Mouse (Mus musculus): ENCODE measurements around the gene Gm49358.

The Gm49358 gene

DNA sequence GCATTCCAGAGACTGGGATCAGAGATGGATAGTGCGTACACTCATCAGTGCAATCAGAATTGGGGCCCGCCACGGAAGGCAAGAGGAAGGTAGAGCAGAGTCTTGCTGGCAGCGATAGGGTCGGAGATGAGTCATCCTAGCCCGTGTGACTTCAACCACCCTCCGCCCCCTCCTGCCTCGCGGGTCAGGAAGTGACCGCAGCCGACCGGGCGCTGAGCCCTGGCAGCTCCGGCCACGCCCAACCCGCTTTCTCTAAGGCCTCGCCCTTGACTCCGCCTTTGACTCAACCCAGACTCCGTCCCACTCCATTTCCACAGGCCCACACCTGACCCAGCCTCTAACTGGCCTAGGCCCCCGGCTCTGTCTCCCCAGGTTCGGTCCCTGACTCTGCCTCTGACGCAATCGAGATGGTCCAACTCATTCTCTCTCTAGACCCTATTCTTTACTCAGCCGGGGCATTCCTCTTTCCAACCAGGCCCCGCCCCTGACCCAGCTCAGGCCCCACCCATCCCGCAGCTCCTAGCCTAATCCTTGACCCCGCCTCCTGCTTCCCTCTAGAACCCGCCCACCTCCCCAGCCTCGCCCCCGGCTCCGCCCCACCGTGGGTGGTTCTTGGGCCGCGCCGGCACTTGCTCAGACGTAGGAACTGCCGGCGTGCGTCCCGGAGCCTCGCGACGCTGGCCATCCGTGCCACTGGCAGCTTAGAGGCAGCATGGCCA, 14.8 kb downstream of the Gm49358 start, which contains the start of gene Nt5dc3:
TSS of gene Nt5dc3 (plus strand) at position 608 of the 719 bp plus-strand sequence.
- DNase-seq: peak; percentile 98

DNA sequence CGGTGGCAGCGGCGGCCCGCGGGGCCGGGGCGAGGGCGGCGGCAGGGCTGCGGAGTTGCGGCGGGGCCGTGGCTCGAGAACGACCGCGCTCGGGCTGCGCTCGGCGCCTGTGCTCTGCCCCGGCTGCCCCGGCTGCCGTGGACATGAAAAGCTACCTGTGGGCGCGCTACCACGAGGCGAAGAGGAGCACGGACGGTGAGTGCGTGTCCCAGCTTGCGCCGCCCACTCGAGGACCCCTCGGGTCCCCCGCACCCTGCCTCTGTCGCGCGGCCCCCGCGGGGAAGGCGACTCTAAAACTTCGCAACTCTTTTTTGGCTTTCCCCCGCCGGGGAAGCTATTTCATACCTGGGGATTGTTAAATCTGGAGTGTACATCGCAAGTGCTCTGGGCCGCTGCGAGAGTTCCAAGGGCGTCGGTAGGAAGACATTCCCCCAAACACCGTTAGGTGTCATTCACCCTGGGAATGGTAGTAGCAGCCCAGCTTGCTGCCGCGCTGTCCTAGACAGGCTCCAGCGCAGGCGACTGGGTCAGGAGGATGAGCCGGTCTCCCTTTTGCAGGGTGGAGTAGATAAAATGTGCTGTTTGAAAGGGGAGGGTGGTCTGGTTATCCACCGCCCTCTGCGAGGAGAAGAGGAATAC, 15.5 kb downstream of the Gm49358 start:
- no peak for DNase-seq

DNA sequence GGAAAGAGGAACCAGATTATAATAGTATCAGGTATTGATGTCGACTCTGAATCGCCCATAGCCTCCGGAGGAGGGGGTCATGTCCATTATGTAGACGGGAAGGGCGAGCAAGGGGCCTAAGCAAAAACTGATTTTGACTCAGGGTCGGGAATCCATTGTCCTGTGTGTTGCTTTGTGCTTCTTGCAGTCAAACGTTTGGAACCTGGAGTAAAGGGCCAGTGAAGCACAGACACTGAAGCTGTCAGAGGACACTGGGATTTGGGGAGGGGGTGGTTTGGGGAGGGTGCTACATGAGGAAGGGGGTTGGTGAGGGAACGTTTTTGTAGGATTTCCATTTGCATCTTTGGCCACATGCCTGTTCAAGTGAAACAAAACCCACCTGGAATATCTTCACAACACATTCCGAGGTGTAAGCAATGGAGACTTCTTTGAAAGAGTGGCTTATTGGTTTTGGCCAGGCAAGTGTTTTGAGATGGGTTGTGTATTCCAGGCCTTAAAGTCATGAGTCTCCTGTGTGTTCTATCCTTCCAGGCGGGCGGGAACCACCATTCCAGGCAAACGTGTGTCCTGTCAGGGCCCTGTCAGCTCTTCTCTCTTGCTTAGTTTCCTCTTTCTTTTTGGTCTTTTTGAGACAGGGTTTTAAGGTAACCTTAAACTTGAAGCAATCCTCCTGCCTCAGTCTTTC, 16.2 kb downstream of the Gm49358 start:
- DNase-seq: no peak

DNA sequence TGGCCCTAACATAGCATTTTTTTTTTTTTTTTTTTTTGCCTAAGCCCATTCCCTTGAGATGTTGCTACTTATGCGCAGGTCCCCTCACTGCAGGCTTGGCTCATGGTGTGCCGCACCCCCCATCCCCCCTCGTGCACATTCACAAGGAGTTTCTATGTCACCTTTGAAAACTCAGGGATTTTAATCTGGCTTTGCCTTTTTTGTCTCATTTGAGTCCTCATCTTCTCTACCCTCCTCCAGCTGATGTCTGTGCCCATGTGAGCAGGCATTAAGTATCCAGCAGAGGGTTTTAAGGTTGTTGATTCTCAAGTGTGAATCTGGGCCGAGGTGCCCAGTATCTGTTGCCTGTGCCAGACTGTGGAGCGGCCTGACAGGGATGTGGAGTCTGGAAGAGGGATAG, 17.9 kb downstream of the Gm49358 start:
- no peak for DNase-seq

DNA sequence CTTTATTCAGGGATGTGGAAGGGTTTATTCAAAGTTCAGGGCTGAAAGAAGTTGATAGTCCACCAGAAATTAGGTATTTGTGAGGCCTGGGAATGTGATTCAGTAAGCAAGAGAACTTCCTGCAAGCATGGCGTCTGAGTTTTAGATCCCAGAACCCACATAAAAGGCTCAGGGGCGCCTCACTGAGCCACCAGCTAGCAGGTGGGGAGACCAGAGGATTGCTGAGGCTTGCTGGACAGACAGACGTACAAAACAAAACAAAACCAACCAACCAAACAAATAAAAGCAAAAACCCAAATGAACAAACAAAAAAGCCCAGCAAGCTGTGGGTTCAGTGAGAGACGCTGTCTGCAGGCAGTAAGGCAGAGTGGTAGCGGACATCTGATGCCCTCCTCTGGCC, 18.9 kb downstream of the Gm49358 start:
- DNase-seq: no peak

DNA sequence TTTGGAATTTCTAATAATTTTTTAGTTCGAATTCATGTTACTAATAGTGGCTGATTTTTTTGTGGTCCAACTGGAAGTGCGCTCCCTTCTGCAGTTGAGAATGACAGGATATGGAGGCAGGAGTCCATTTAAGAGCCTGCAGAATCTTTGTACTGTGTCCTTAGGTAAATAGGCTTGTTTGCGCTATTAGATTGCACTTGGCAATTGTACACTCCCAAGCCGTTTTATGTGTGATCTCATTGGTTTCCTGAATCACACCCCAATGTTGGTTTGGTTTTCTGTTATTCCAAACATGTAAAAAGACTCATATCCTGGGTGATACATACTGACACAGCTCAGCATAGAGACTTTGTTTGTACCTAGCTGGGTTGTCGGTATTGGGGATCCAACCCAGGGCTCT, 19.8 kb downstream of the Gm49358 start:
- DNase-seq: no peak

DNA sequence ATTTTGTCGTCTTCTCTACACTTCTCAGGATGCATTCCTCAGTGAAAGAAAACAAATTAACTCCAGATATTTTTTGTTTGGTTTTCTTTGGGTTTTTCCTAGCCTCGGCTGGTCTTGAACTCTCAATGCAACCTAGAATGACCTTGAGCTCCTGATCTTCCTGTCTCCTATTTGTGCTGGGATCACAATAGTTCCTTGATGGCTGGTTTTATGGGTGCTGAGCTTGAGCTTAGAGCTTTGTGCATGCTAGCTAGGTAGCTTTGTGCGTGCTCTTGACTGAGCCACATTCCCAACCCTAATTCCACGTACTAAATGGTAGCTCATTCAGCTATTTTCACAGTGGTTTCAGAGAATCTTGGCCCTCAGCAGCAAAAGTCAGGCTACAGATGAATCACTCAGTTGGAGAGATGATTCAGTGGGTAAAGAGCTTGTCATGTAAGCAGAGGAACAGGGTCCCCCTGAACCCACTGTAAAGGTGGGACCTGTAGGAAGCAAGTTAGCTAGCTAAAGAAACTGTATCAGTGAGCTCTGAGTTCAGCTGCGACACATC, 20.4 kb downstream of the Gm49358 start:
- DNase-seq: no peak

DNA sequence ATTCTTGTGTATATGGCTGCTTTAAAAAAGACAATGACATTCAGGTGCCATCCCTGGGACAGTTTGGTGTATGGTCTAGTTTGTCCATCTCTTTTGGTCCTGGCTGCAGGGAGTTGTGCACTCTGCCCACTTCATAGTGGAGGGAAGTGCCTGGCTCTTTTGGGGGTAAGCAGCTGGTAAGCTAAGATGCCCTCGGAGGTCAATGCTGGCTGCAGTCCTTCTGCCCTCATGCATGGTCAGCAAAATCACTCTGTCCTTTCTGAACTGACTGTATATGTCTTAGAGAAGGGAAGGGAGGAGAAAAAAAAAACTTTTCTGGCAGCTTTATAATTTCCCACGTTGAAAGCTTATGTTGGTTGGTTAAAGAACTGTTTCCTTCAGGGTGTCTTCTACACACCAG, 21.6 kb downstream of the Gm49358 start:
- no peak for DNase-seq

DNA sequence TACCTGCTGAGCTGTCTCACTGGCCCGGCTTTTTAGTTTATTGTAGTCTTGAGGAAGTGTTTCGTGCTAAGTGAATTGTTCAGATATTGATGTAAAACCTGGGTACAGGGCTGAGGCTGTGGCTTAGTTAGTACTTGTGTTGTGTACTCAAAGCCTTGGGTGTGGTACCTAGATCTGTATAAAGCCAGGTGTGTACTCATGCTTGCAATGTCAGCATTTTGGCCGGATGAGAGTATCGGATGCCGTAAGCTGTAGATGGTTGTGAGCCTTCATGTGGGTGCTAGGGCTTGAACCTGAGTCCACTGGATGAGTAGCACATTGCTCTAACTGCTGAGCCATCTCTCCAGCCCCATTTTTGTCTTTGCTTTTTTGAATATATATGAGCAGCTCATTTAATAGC, 22.3 kb downstream of the Gm49358 start:
- DNase-seq: no peak

DNA sequence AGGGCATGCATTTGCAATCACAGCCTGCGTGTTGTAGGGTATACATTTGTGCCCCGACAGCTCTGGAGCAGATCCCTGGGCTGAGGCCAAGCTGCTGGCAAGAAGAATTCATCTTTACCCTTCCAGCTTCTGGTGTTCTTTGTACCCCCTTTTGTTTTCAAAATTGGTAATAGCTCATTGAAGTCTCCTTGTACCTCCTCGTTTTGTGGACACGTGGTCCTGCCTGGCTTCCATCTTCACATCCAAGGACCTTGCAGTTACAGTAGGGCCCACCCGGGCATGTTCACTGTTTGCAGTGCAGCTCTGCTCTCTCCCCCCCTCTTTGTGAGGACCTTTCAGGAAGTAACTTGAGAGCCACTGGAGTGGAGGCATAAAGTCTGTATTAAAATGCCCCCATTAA, 24.4 kb downstream of the Gm49358 start:
- no peak for DNase-seq

DNA sequence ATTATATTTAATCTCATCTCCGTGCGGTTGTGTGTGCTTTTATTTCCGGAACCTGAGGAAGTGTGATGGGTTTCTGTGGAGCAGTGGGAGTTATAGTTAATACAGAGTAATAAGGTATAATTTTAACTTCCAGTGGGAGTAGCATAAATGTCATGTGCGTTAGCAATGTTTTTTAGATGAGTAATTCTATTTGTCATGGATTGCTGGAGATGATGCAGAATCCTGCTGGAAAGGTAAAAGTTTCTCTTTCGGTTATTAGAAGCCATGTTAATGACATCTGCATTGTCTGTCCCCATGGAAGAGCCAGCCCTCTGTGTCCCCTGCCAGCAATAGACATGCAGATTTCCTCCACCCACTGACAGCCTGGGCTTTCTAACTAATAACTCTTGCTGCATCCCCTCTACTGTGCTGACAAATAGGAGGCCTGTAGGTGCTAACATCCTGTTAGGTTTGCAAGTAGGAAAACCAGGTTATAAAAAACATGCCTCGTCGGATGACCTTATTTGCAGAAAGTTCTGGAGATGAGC, 25.4 kb downstream of the Gm49358 start:
- DNase-seq: no peak

DNA sequence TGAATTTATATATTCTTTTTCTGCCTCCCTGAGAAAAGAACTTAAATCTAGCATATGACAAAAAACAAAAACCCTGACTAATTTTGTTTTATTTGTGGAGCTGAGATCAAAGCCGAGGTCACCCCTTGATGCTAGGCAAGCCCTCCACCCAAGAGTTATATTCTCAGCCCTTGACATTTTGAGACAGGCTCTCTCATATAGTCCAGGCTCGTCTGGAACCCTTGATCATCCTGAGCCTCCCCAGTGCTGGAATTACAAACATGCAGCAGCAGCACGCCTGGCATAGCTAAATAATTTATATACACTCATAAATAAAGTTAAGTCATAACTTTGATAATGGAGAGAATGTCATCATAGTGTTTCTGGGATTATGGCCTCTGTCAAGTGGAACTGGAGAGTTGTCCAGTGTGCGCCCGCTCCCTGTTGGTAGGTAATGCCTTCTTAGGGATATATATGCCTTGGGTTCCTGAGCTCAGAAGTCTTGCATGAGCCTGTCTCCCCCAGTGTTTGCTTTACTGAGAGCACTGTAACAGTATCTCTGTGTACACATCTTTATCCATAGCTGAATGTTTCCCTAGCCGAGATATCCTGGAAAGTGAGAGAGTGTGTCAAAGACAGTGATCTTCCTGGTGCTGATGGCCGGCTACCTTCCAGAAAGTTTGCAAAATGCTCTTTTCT, 27.9 kb downstream of the Gm49358 start:
- DNase-seq: no peak

DNA sequence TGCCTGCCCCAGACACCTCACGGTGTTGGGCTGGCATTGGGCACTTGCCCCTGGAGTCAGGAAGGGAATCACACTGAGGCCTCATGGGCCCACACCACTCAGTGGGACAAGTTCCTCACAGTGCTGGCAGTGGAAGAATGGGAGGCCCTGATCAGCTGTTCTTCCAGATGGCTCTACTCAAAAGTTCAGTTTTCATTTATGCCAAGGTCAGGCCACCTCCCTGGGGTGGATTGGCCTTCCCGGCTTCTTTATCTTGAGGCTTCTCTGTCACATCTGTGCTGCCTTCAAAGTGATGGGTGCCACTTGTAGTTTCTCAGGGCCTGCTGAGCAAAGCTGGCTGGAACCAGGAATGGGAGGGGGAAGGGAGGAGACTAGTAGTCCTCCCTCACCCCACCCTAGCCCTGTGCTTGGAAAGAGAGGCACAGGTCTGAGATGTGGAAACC, 29.8 kb downstream of the Gm49358 start:
- no peak for DNase-seq

DNA sequence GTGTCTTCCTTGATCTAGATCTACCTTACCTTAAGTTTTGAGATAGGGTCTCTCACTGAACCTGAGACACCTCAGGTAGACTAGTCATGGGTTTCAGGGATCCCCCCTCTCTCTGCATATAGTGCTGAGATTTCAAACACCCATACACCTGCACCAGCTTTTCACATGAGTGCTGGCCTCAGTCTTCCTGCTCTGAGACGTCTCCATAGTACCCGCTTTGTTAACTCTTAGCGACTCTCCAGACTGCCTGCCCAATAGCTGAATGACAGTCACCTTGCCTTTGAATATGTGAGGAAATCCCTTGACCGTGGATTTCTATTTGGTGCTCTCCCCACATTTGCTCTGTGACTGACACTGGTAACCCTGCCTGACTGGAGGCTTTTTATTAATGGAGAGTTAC, 30.4 kb downstream of the Gm49358 start:
- no peak for DNase-seq

DNA sequence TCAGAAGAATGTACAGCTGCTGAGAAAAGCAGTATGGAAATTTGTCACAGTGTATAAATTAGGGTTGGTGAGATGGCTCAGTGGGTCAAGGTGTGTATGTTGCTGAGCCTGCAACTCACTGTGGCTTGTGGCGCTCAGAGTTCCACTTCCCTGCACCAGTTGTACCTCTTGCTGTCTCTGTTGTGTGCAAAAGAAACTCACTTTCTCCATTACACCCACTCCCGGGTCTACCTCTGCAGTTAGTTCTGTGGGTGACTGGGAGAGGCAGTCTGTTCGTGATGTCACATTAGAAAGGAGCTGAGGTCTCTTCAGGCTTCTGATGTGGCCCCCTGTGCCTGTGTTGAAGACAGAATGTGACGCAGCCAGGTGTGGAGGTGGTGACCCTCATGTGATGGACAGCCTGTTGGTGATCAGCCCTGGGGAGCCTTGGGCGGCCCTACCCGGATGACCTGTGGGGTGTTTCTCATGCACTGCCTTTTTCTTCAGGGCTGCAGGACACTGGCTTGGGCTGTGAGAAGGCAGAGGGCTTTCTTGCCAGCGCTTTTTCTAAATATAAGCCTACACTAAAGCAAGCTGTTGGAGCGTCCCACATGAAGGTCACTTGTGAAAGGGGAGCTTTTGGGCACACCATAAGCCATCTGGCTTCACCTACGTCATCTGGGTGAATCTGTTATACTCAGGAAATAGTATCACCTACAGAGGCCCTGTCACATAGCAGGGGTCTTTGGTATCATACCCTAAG, 31.2 kb downstream of the Gm49358 start:
- DNase-seq: no peak

DNA sequence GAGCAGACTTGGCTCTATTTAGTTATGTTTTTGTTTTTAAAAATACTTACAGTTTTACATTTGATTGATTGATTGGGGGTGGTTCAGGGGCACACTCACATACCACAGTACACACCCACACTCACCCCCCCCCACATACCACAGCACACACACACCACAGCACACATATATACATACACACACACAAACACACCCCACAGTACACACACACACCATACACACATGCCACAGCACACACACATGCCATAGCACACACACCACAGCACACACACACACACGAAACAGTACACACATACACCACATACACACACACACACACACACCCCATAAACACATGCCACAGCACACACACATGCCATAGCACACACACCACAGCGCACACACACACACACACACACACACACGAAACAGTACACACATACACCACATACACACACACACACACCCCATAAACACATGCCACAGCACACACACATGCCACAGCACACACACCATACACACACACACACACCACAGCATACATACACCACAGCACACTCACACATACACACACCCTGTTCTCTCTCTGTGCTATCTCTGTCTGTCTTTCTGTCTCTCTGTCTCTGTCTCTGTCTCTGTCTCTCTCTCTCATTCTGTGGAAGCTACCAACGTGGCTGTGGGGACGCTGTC, 32.4 kb downstream of the Gm49358 start:
- DNase-seq: no peak

DNA sequence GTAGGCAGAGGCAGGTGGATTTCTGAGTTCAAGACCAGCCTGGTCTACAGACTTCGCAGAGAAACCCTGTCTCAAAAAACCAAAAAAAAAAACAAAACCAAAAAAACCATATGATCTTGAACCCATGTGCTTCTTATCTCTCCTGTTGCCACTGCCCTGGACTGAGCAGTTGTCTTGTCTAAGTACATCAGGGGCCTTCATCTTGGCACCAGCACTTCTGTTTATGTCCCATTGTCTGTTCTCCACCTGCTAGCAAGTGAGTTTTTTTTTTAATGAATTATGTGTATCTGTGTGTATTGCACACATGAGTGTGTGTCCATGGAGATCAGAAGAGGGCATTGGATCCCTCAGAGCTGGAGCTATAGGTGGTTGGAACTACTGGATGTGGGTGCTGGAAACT, 43.6 kb downstream of the Gm49358 start:
- no peak for DNase-seq

DNA sequence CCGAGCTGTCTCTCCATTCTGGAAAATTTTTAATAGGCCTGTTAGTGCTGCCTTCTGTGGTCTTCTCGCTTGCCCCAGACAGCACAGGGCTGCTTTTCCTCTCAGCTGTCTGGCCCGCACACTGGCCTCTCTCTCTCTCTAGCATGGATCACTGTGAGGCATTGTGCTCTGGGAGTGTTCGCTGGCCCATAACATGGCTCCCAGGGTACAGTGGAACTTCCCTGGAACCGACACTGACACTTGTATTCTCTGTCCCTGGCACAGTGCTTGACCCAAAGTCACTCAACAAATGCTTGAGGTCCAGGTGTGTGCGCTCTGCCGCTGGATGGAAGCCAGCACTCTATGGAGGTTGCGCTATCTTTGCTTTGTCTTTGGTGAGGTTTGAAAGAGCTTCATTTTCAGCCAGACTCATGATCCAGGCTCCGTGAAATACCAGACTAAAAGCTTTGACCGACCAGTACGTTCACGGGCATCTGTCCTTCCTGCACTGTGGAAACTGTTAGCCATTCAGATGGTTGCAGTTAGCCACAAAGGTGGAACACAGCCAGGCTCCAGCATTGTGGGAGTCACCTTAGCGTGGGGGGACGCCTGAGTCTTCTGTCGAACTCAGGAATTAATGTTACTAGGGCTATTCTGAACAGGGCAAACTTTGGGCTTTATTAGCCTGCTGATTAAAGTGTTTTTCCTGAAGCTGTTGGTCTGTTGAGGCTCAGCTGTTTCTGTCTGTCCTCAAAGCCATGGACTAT, 44.4 kb downstream of the Gm49358 start:
- no peak for DNase-seq

DNA sequence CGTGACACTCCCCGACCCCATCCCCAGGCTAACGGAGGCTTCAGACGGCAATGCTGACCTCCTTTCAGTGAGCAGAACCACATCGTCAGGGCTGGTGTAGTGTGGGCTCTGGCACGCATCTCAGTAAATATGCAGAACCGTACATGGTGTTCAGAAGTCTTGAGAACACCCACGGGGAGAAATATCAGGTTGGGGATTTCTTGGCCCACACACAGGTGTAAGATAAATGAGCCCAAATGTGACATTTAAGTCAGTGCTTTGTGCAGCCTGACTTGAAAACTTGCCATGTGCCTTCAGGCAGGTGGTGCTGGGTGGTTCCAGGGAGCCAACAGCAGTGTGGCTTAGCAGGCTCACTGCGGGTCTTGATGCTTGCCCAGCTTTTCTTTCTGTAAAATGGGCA, 46.2 kb downstream of the Gm49358 start:
- no peak for DNase-seq

DNA sequence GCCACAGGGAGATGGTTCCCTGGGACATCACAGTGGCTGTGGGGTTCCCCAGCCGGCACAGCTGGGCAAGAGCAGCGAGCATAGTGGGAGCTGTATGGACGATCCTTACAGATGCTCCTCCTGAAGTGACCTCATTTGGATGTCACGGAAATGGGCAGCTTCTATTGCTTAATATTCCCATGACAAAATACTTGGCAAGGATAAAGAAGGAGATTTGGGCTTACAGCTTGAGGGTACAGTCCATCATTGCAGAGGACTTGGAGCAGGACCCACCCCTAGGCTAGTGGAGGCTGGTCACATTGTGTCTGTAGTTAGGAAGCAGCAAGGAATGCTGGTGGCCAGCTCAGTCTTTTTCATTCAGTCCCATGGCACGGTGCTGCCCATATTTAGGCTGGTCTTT, 46.8 kb downstream of the Gm49358 start:
- no peak for DNase-seq

Measured in cerebellum, adult 8-10 months (tissue).